Mouse (Mus musculus) thymus, adult 2 months (tissue): ENCODE measurements around the gene Utp20. TPM values are rescaled to one million over a fixed set of nuclear protein-coding genes. Genes with fewer than 3 reads are reported as not detected.

ENCODE experiments used
- DNase-seq: peaks from one replicate; pipeline ENCODE4 v3.0.0; 2021
- H3K27ac ChIP-seq: fragments of 200-500 bp; 2 replicates; pipeline ENCODE4 v1.5.1; 2012; ENCODE audit warnings: low read length, control low read depth; ENCODE audit not compliant: control insufficient read depth, insufficient read depth
- H3K27me3 ChIP-seq: fragments of 200-500 bp; 2 replicates; pipeline ENCODE4 v1.6.1; 2012; ENCODE audit warnings: mild to moderate bottlenecking, low read length, moderate library complexity, mixed read lengths; ENCODE audit not compliant: control insufficient read depth, insufficient read depth
- H3K36me3 ChIP-seq: fragments of 200-500 bp; 2 replicates; pipeline ENCODE4 v1.6.1; 2012; ENCODE audit warnings: mild to moderate bottlenecking, low read length, moderate library complexity; ENCODE audit not compliant: control insufficient read depth, insufficient read depth
- H3K4me1 ChIP-seq: fragments of 200-500 bp; replicated peaks from 2 replicates; pipeline ENCODE4 v1.6.1; 2012; ENCODE audit warnings: low read length; ENCODE audit not compliant: control insufficient read depth, insufficient read depth
- H3K4me3 ChIP-seq: fragments of 200-500 bp; 2 replicates; pipeline ENCODE4 v1.5.1; 2012; ENCODE audit warnings: mild to moderate bottlenecking, low read length, control low read depth, moderate library complexity; ENCODE audit not compliant: control insufficient read depth, insufficient read depth
- CTCF ChIP-seq: fragments of 200-500 bp; IDR thresholded peaks from 2 replicates; pipeline ENCODE4 v1.5.1; 2012; ENCODE audit warnings: mild to moderate bottlenecking, control low read depth, low read length, moderate library complexity, borderline replicate concordance; ENCODE audit not compliant: control insufficient read depth, poor library complexity, insufficient read depth; ENCODE audit errors: extremely low read depth
- POLR2A ChIP-seq: fragments of 200-500 bp; IDR thresholded peaks from 2 replicates; pipeline ENCODE4 v1.6.1; 2012; ENCODE audit warnings: mild to moderate bottlenecking, low read length, control low read depth, moderate library complexity; ENCODE audit not compliant: control insufficient read depth, poor library complexity, insufficient read depth; ENCODE audit errors: extremely low read depth
- WGBS: fragments of 180-500 bp; shearing (Covaris S2); methylation state at CpG from one replicate; pipeline ENCODE4 v1.1.7; 2018; 5-methylcytosine and 5-hydroxymethylcytosine counted together
- polyA plus RNA-seq: library from polyadenylated mRNA; depleted of rRNA; stranded (reverse); fragments of >200 nt; gene quantifications from 2 replicates; pipeline ENCODE4 v1.2.3, GENCODE M21; 2012

The Utp20 gene
- polyA plus RNA-seq, 1 experiment: 6.6 TPM

GRCm38 (mm10) chr10:88769676-88770075 is 56.9 kb downstream of the Utp20 start:
- Histone ChIP-seq H3K4me3 (no peak overlapping the region), H3K27ac (no peak overlapping the region), H3K27me3 (no peaks in the 10 kb centered on the region), H3K36me3 (peaks cover 7% of the 10 kb centered on the region), H3K4me1 (no peaks in the 10 kb centered on the region)
- DNase-seq: no peak
- WGBS: 99% methylated on average over 7 of the region's 7 CpGs
- TF ChIP-seq POLR2A: no peak
- TF ChIP-seq CTCF: no peak

- WGBS: 62% methylated on average over 5 of the region's 5 CpGs
- Histone ChIP-seq H3K4me3 (no peak overlapping the region), H3K27ac (no peak overlapping the region), H3K36me3 (peaks cover 7% of the 10 kb centered on the region), H3K4me1 (no peaks in the 10 kb centered on the region), H3K27me3 (no peaks in the 10 kb centered on the region)
- no peak for DNase-seq
- TF ChIP-seq POLR2A (no peak), CTCF (no peak)
Measured at GRCm38 (mm10) chr10:88768961-88769360, 57.6 kb downstream of the Utp20 start.

DNA sequence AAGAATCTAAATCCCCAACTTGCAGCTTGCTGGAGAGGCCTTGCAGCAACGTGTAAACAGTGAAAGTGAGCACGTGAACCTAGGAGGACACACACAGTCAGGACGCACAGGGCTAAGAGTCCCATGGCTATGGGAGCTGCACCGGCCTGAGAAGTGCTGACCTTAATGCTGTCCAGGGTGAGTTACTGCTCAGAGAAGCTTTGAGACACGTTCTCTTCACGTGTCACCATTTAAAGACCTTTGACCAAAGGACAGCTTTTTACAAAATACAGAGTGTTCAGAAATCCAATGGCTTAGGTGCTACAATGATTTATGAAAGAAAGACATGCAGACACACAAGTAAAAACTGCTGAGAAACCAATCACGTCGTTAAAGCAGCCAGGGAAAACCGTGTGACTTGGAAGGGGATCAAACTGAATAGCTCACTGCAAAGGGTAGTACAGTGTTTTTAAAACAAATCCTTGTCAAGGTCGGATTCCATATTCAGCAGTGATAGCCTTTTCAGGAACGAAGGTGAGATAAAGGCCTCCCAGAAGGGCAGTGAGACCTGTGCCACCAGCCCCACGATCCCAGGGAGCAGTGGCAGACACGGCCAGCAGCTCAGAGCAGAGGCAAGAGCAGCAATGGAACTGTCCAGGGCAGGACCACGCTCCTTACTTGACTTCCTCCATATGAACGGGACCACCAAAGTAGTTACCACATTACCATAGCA is 61.0 kb downstream of the Utp20 start:
- Histone ChIP-seq H3K4me3 (no peak overlapping the region), H3K4me1 (no peaks in the 10 kb centered on the region), H3K27ac (no peak overlapping the region), H3K27me3 (no peaks in the 10 kb centered on the region), H3K36me3 (peaks cover 7% of the 10 kb centered on the region)
- WGBS: 94% methylated on average over 15 of the region's 15 CpGs
- TF ChIP-seq CTCF (no peak), POLR2A (no peak)
- DNase-seq: no peak

DNA sequence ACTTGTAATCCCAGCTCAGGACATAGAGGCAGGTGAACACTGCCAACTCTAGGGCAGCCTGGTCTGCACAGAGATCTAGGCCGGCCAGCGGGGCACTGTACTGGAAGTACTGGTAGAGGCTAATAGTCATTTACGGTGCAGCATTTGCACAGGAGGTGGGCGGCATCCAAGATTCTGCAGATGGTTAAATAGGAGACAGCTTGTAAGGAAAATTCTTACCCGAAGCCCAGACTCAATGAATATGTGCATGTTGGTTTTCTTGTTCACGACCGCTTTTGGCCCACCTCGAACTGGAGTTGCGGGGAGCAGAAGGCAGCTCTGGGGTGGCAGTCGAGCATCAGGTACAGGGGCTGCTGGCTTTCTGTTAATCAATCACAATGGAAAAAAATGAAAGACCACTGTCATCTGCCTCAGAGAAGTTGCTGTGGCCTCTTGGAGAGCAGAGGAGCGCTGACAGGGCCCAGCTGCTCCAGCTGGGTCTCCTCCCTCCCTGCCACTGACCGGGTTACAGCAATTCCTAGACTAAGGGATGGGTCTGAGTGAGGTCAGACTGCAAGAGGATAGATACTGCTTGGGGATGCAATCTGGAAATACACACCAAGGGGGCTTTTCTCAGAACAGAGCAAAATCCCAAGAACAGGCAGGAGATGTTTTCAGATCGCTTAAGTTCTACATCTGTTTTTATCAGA is 64.9 kb downstream of the Utp20 start:
- H3K4me3 ChIP-seq: no peak overlapping the region
- WGBS: 96% methylated on average over 13 of the region's 13 CpGs
- peaks cover 13% of the 10 kb centered on the region for H3K36me3 ChIP-seq
- no peaks in the 10 kb centered on the region for H3K4me1 ChIP-seq
- H3K27ac ChIP-seq: no peak overlapping the region
- no peak for DNase-seq
- no peaks in the 10 kb centered on the region for H3K27me3 ChIP-seq
- no peak for TF ChIP-seq CTCF
- no peak for TF ChIP-seq POLR2A

GRCm38 (mm10) chr10:88741426-88741825 is 85.2 kb downstream of the Utp20 start:
- no peaks in the 10 kb centered on the region for H3K4me1 ChIP-seq
- H3K27me3 ChIP-seq: no peaks in the 10 kb centered on the region
- H3K36me3 ChIP-seq: peaks cover 57% of the 10 kb centered on the region
- DNase-seq: no peak
- TF ChIP-seq POLR2A: no peak
- TF ChIP-seq CTCF: no peak
- 91% methylated on average over 2 of the region's 2 CpGs for WGBS
- no peak overlapping the region for H3K4me3 ChIP-seq
- no peak overlapping the region for H3K27ac ChIP-seq

DNA sequence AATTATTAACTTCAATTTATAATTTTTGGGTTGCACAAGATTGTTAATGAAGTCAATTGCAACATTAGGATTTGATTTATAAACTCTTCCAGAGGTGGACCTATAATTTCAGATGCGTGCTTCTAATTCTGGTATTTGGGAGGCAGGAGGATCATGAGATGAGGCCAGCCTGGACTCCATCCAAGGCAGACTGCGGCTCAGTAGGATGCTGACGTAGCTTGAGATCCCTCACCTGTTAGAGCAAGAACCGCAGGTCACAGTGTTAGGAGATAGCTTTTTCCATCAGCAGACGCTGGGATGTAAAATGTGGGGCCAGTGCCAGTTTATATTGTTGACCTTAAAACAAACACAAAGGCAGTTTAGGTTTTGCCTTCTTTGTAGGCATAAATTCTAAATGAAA is 85.8 kb downstream of the Utp20 start:
- Histone ChIP-seq H3K4me1 (no peaks in the 10 kb centered on the region), H3K36me3 (peaks cover 58% of the 10 kb centered on the region), H3K27me3 (no peaks in the 10 kb centered on the region), H3K27ac (no peak overlapping the region), H3K4me3 (no peak overlapping the region)
- no peak for TF ChIP-seq POLR2A
- no peak for TF ChIP-seq CTCF
- WGBS: 98% methylated on average over 5 of the region's 5 CpGs
- no peak for DNase-seq
